Mouse (Mus musculus): ENCODE data around the gene Cd300ld2. TPM values are rescaled to one million over a fixed set of nuclear protein-coding genes. Genes with fewer than 3 reads are reported as not detected.

The Cd300ld2 gene
- total RNA-seq, 2 experiments from 2014 or later: 0.56 TPM; not detected in 1

Other genes starting within 250 kb of the Cd300ld2 start
- gene Btbd17, start 220.2 kb downstream of the Cd300ld2 start, total RNA-seq (2021): 1 to 10 TPM; 2.2 to 2.5 TPM
- not detected for gene Gpr142, start 217.3 kb downstream of the Cd300ld2 start, total RNA-seq (2021)
- gene Gprc5c, start 165.0 kb downstream of the Cd300ld2 start, total RNA-seq (2021): 10 to 100 TPM; 58.5 to 63.6 TPM
- 1 to 10 TPM; 1.1 to 1.2 TPM for gene Cd300a, start 126.2 kb downstream of the Cd300ld2 start, total RNA-seq (2021)
- gene Cd300lb, start 81.8 kb downstream of the Cd300ld2 start, total RNA-seq (2021): under 1 TPM; 0.35 to 0.47 TPM
- not detected for gene Cd300c, start 47.0 kb downstream of the Cd300ld2 start, total RNA-seq (2021)
- under 1 TPM; 0.34 to 0.47 TPM for gene Cd300ld, start 26.3 kb downstream of the Cd300ld2 start, total RNA-seq (2021)
- gene Cd300c2, start 14.3 kb downstream of the Cd300ld2 start, total RNA-seq (2021): 1 to 10 TPM in 1 of 2 experiments, under 1 TPM in 1; 0.96 to 1.4 TPM
- under 1 TPM in 1 of 2 experiments, not detected in 1; 0.43 TPM for gene Cd300ld4, start 10.8 kb upstream of the Cd300ld2 start, total RNA-seq (2021)
- gene Cd300ld5, start 21.6 kb upstream of the Cd300ld2 start, total RNA-seq (2021): 1 to 10 TPM; 1.4 to 4.7 TPM
- gene Cd300ld3, start 32.2 kb upstream of the Cd300ld2 start, total RNA-seq (2021): 1 to 10 TPM; 2.4 to 3.7 TPM
- not detected for gene Cd300e, start 46.0 kb upstream of the Cd300ld2 start, total RNA-seq (2021)
- gene Rab37, start 75.2 kb upstream of the Cd300ld2 start, total RNA-seq (2021): under 1 TPM; 0.21 to 0.77 TPM
- under 1 TPM in 1 of 2 experiments, not detected in 1; 0.34 TPM for gene Cd300lf, start 117.8 kb upstream of the Cd300ld2 start, total RNA-seq (2021)
- gene Slc9a3r1, start 147.1 kb upstream of the Cd300ld2 start, total RNA-seq (2021): 1 to 10 TPM; 6.5 to 8.3 TPM
- gene Tmem104, start 171.3 kb upstream of the Cd300ld2 start, total RNA-seq (2021): 1 to 10 TPM; 3.9 to 6.4 TPM
- gene Nat9, start 171.7 kb upstream of the Cd300ld2 start, total RNA-seq (2021): 10 to 100 TPM; 13.7 to 14.8 TPM

Measured in gastrocnemius, postnatal 10 days (tissue).